Mouse (Mus musculus): ENCODE data around the gene Itgb6. TPM values are rescaled to one million over a fixed set of nuclear protein-coding genes. Genes with fewer than 3 reads are reported as not detected.

Gene Itgb6
- polyA plus RNA-seq, 1 experiment from 2014 or later = not detected

- Histone ChIP-seq H3K27ac (ENCODE audit: low read length) (no peak overlapping the region), H3K36me3 (ENCODE audit: control insufficient read depth, insufficient read depth, low read length) (no peaks in the 10 kb centered on the region), H3K4me1 (ENCODE audit: control insufficient read depth, insufficient read depth, low read length) (peaks cover 8% of the 10 kb centered on the region; the same call in 1 of the 2 replicates), H3K27me3 (ENCODE audit: control insufficient read depth, insufficient read depth, low read depth, low read length) (no peaks in the 10 kb centered on the region), H3K9me3 (replicated peaks; ENCODE audit: control insufficient read depth, low read length, poor library complexity, severe bottlenecking) (no peaks in the 10 kb centered on the region), H3K4me2 (ENCODE audit: low read length) (no peak overlapping the region), H3K9ac (ENCODE audit: low read depth, low read length) (no peak overlapping the region), H3K4me3 (ENCODE audit: low read depth, low read length) (no peak overlapping the region)
- 32% methylated on average over 3 of the region's 3 CpGs for WGBS
- ATAC-seq = peak; percentile 71; the same call in 1 of the 2 replicates
These were observed 110.8 kb downstream of the Itgb6 start for GRCm38 (mm10) chr2:60611622-60612021.

GRCm38 (mm10) chr2:60609436-60610199 lies 112.8 kb downstream of the Itgb6 start:
- no peak for ATAC-seq
- no peak overlapping the region for H3K27ac ChIP-seq (ENCODE audit: low read length)
- 78% methylated on average over 8 of the region's 8 CpGs for WGBS

GRCm38 (mm10) chr2:60607980-60608379 lies 114.5 kb downstream of the Itgb6 start:
- no peak overlapping the region for H3K27ac ChIP-seq (ENCODE audit: low read length)
- WGBS = 73% methylated on average over 4 of the region's 4 CpGs
- peaks cover 1% of the 10 kb centered on the region; the same call in 1 of the 2 replicates for H3K4me1 ChIP-seq (ENCODE audit: control insufficient read depth, insufficient read depth, low read length)
- H3K36me3 ChIP-seq (ENCODE audit: control insufficient read depth, insufficient read depth, low read length) = no peaks in the 10 kb centered on the region
- no peak overlapping the region for H3K9ac ChIP-seq (ENCODE audit: low read depth, low read length)
- no peaks in the 10 kb centered on the region for H3K27me3 ChIP-seq (ENCODE audit: control insufficient read depth, insufficient read depth, low read depth, low read length)
- no peak overlapping the region for H3K4me3 ChIP-seq (ENCODE audit: low read depth, low read length)
- H3K9me3 ChIP-seq (replicated peaks; ENCODE audit: control insufficient read depth, low read length, poor library complexity, severe bottlenecking) = no peaks in the 10 kb centered on the region
- no peak for ATAC-seq
- H3K4me2 ChIP-seq (ENCODE audit: low read length) = no peak overlapping the region

More at GRCm38 (mm10) chr2:60609436-60610199, 112.8 kb downstream of the Itgb6 start:
- Histone ChIP-seq H3K4me1 (ENCODE audit: control insufficient read depth, insufficient read depth, low read length) (peaks cover 8% of the 10 kb centered on the region; the same call in 1 of the 2 replicates), H3K4me3 (ENCODE audit: low read depth, low read length) (no peak overlapping the region), H3K9ac (ENCODE audit: low read depth, low read length) (no peak overlapping the region), H3K27me3 (ENCODE audit: control insufficient read depth, insufficient read depth, low read depth, low read length) (no peaks in the 10 kb centered on the region), H3K4me2 (ENCODE audit: low read length) (no peak overlapping the region), H3K9me3 (replicated peaks; ENCODE audit: control insufficient read depth, low read length, poor library complexity, severe bottlenecking) (no peaks in the 10 kb centered on the region), H3K36me3 (ENCODE audit: control insufficient read depth, insufficient read depth, low read length) (no peaks in the 10 kb centered on the region)

GRCm38 (mm10) chr2:60601326-60601725 lies 121.1 kb downstream of the Itgb6 start:
- H3K36me3 ChIP-seq (ENCODE audit: control insufficient read depth, insufficient read depth, low read length) = no peaks in the 10 kb centered on the region
- H3K27ac ChIP-seq (ENCODE audit: low read length) = no peak overlapping the region
- H3K4me2 ChIP-seq (ENCODE audit: low read length) = no peak overlapping the region
- H3K4me1 ChIP-seq (ENCODE audit: control insufficient read depth, insufficient read depth, low read length) = no peaks in the 10 kb centered on the region
- no peaks in the 10 kb centered on the region for H3K9me3 ChIP-seq (replicated peaks; ENCODE audit: control insufficient read depth, low read length, poor library complexity, severe bottlenecking)
- no peaks in the 10 kb centered on the region for H3K27me3 ChIP-seq (ENCODE audit: control insufficient read depth, insufficient read depth, low read depth, low read length)
- WGBS = 91% methylated on average over 2 of the region's 2 CpGs
- no peak overlapping the region for H3K9ac ChIP-seq (ENCODE audit: low read depth, low read length)
- H3K4me3 ChIP-seq (ENCODE audit: low read depth, low read length) = no peak overlapping the region
- ATAC-seq = no peak

GRCm38 (mm10) chr2:60600863-60601262 lies 121.6 kb downstream of the Itgb6 start:
- no peak overlapping the region for H3K9ac ChIP-seq (ENCODE audit: low read depth, low read length)
- H3K4me2 ChIP-seq (ENCODE audit: low read length) = no peak overlapping the region
- H3K36me3 ChIP-seq (ENCODE audit: control insufficient read depth, insufficient read depth, low read length) = no peaks in the 10 kb centered on the region
- H3K27ac ChIP-seq (ENCODE audit: low read length) = no peak overlapping the region
- H3K4me1 ChIP-seq (ENCODE audit: control insufficient read depth, insufficient read depth, low read length) = no peaks in the 10 kb centered on the region
- no peak overlapping the region for H3K4me3 ChIP-seq (ENCODE audit: low read depth, low read length)
- ATAC-seq = no peak
- 96% methylated on average over 2 of the region's 2 CpGs for WGBS
- no peaks in the 10 kb centered on the region for H3K27me3 ChIP-seq (ENCODE audit: control insufficient read depth, insufficient read depth, low read depth, low read length)
- no peaks in the 10 kb centered on the region for H3K9me3 ChIP-seq (replicated peaks; ENCODE audit: control insufficient read depth, low read length, poor library complexity, severe bottlenecking)

- ATAC-seq = no peak
- Histone ChIP-seq H3K36me3 (ENCODE audit: control insufficient read depth, insufficient read depth, low read length) (no peaks in the 10 kb centered on the region), H3K9me3 (replicated peaks; ENCODE audit: control insufficient read depth, low read length, poor library complexity, severe bottlenecking) (0 out of 2 replicates have a peak, but pooled peaks cover 3% of the 10 kb centered on the region), H3K4me2 (ENCODE audit: low read length) (no peak overlapping the region), H3K27ac (ENCODE audit: low read length) (no peak overlapping the region), H3K4me3 (ENCODE audit: low read depth, low read length) (no peak overlapping the region), H3K4me1 (ENCODE audit: control insufficient read depth, insufficient read depth, low read length) (no peaks in the 10 kb centered on the region), H3K9ac (ENCODE audit: low read depth, low read length) (no peak overlapping the region), H3K27me3 (ENCODE audit: control insufficient read depth, insufficient read depth, low read depth, low read length) (no peaks in the 10 kb centered on the region)
- 91% methylated on average over 4 of the region's 4 CpGs for WGBS
These were observed 139.0 kb downstream of the Itgb6 start for GRCm38 (mm10) chr2:60583416-60583815.

- no peaks in the 10 kb centered on the region for H3K36me3 ChIP-seq (ENCODE audit: control insufficient read depth, insufficient read depth, low read length)
- ATAC-seq = no peak
- WGBS = 73% methylated on average over 4 of the region's 4 CpGs
These were observed 167.9 kb downstream of the Itgb6 start for GRCm38 (mm10) chr2:60554561-60554960.

GRCm38 (mm10) chr2:60552902-60553682 lies 169.4 kb downstream of the Itgb6 start, which contains the start of gene Pla2r1:
Gene Pla2r1 (minus strand): TSS chr2:60553308.
- ATAC-seq = peak; percentile 56
- no peak within 1 kb of the TSS for H3K27ac ChIP-seq (ENCODE audit: low read length)
- H3K27me3 ChIP-seq (ENCODE audit: control insufficient read depth, insufficient read depth, low read depth, low read length) = peaks cover 2% of the 10 kb centered on the region; the same call in 1 of the 2 replicates
- H3K36me3 ChIP-seq (ENCODE audit: control insufficient read depth, insufficient read depth, low read length) = no peaks in the 10 kb centered on the region
- peaks cover 9% of the 10 kb centered on the region for H3K4me1 ChIP-seq (ENCODE audit: control insufficient read depth, insufficient read depth, low read length)
- H3K4me3 ChIP-seq (ENCODE audit: low read depth, low read length) = peak within 1 kb of the TSS; percentile 28
- H3K9me3 ChIP-seq (replicated peaks; ENCODE audit: control insufficient read depth, low read length, poor library complexity, severe bottlenecking) = no peaks in the 10 kb centered on the region
- WGBS = 2% methylated on average over 33 of the region's 33 CpGs
- peak within 1 kb of the TSS; percentile 60 for H3K4me2 ChIP-seq (ENCODE audit: low read length)
- H3K9ac ChIP-seq (ENCODE audit: low read depth, low read length) = peak within 1 kb of the TSS; percentile 3; the same call in 1 of the 2 replicates

More at GRCm38 (mm10) chr2:60554561-60554960, 167.9 kb downstream of the Itgb6 start:
- H3K4me2 ChIP-seq (ENCODE audit: low read length) = no peak overlapping the region
- peaks cover 9% of the 10 kb centered on the region for H3K4me1 ChIP-seq (ENCODE audit: control insufficient read depth, insufficient read depth, low read length)
- no peak overlapping the region for H3K9ac ChIP-seq (ENCODE audit: low read depth, low read length)
- no peak overlapping the region for H3K27ac ChIP-seq (ENCODE audit: low read length)
- no peaks in the 10 kb centered on the region for H3K9me3 ChIP-seq (replicated peaks; ENCODE audit: control insufficient read depth, low read length, poor library complexity, severe bottlenecking)
- peaks cover 2% of the 10 kb centered on the region; the same call in 1 of the 2 replicates for H3K27me3 ChIP-seq (ENCODE audit: control insufficient read depth, insufficient read depth, low read depth, low read length)
- no peak overlapping the region for H3K4me3 ChIP-seq (ENCODE audit: low read depth, low read length)

All from midbrain, embryonic 16.5 days (tissue).